Mouse (Mus musculus): ENCODE data around the gene Zfp759. TPM values are rescaled to one million over a fixed set of nuclear protein-coding genes. Genes with fewer than 3 reads are reported as not detected.
"Not testable (repeated sequence)": the region's sequence is repeated elsewhere in the genome, so short reads cannot be mapped to it uniquely, and the experiment has no call there.

Gene Zfp759
- total and polyA plus RNA-seq, 3 experiments: 2.2 to 6.1 (median 2.6) TPM

DNA sequence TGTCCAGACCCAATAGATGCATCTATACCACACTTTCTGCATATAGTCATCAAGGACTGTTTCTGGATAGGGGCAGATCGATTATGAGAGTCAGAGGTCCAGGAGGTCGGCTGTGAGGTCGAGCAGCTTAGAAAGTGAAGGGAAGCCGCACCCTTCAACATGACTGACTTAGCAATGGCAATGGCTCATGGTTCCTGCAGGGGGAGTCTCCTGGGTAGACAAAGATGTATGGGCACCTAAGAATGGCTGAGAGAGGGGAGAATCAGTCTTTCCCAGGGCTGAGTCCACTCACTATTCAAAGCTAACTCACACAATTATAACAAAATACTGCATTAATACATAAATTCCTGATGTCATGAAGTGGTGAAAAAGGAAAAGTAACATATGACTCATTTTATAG is 44.7 kb downstream of the Zfp759 start:
- dilution Hi-C loops (cut with MboI; ENCODE audit: extremely low pct_ligation_motif_present, extremely low pct_unique_long_range_greater_than_20kb, low sequenced_read_pairs); in situ Hi-C loops (cut with MboI; ENCODE audit: low pct_ligation_motif_present, low pct_unique_long_range_greater_than_20kb, low sequenced_read_pairs); H3K27ac ChIP-seq (ENCODE audit: insufficient read depth, low read depth): not testable (repeated sequence)

DNA sequence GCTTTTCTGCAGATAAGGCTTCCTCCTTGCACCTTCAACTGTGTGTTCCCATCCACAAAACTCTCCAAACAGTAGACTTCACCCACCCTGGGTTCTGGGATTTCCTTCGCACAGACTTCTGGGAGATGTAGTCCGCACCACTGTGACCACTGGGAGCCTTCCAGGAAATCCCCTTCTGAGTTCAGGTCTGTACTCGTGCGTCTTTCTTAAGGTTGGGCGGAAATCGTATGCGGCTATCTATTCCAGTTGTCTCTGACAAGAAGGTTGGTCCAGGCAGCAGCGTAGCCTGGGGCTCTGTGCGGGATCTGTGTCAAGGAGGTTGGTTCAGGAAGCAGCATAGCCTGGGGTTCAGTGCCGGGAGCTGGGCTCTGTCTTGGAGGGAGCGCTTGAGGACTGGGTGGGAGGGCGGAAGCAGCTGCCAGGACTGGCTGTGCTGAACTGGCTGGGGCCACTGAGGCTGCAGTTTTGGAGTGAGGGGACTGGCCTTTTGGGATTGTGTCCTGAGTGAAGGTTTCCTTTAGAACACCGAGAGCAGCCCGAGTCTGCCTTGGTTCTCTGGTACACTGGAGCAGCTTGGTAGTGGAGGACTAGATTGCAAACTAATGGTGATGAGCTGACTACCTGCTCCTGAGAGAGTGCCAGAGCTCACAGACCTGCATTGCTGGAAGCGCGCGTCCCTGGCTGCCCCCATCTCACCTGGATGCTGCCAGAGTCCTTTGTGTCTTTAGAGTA is 51.7 kb downstream of the Zfp759 start, which contains the start of gene Rsl1:
Gene Rsl1 (plus strand): TSS at position 192 of the 732 bp plus-strand sequence.
- H3K27me3 ChIP-seq (replicated peaks); dilution Hi-C loops (cut with MboI; ENCODE audit: extremely low pct_ligation_motif_present, extremely low pct_unique_long_range_greater_than_20kb, low sequenced_read_pairs); in situ Hi-C loops (cut with MboI; ENCODE audit: low pct_ligation_motif_present, low pct_unique_long_range_greater_than_20kb, low sequenced_read_pairs); H3K9me3 ChIP-seq (replicated peaks; ENCODE audit: low read length): not testable (repeated sequence)
- TF ChIP-seq ZMIZ1 (IDR thresholded peaks at IDR 0.05; ENCODE audit: low read depth, low read length) (peak; percentile 50; the same call in 1 of the 2 replicates), ELF1 (IDR thresholded peaks at IDR 0.05; ENCODE audit: low read depth, low read length) (peak; percentile 77), MAX (IDR thresholded peaks at IDR 0.05; ENCODE audit: low read length) (peak; percentile 34), HCFC1 (IDR thresholded peaks at IDR 0.05; ENCODE audit: low read depth, low read length) (peak; percentile 94), TBP (conservative IDR thresholded peaks at IDR 0.05; ENCODE audit: low read depth, low read length) (peak; percentile 87), TCF12 (IDR thresholded peaks at IDR 0.05; ENCODE audit: low read depth, low read length) (peak; percentile 76), POLR2A (IDR thresholded peaks at IDR 0.05; ENCODE audit: low read depth, low read length) (peak; percentile 86), MYC (IDR thresholded peaks at IDR 0.05; ENCODE audit: low read depth, low read length) (peak; percentile 86), MEF2A (IDR thresholded peaks at IDR 0.05; ENCODE audit: borderline replicate concordance, low read depth, low read length) (peak; percentile 51; the same call in 1 of the 2 replicates), MXI1 (IDR thresholded peaks at IDR 0.05; ENCODE audit: low read depth, low read length) (peak; percentile 86), SIN3A (IDR thresholded peaks at IDR 0.05; ENCODE audit: low read length) (peak; percentile 94), IRF4 (IDR thresholded peaks at IDR 0.05; ENCODE audit: low read depth, low read length) (peak; percentile 68), NELFE (IDR thresholded peaks at IDR 0.05; ENCODE audit: low read depth, low read length) (peak; percentile 74), BHLHE40 (IDR thresholded peaks at IDR 0.05; ENCODE audit: low read depth, low read length) (peak; percentile 51; the same call in 1 of the 2 replicates), KAT2A (IDR thresholded peaks at IDR 0.05; ENCODE audit: insufficient replicate concordance, low read length) (peak; percentile 71; the same call in 1 of the 2 replicates)
- peak within 1 kb of the TSS; percentile 93 for H3K9ac ChIP-seq (ENCODE audit: insufficient read depth, low read depth)
- H3K36me3 ChIP-seq (replicated peaks in 1 of 2; ENCODE audit: control insufficient read depth in 1 of 2, insufficient read depth in 1 of 2, low read length in 1 of 2): peaks cover 21% of the 10 kb centered on the region in 2 experiments
- peaks cover 23% of the 10 kb centered on the region; the same call in 1 of the 2 replicates for H3K79me2 ChIP-seq (replicated peaks; ENCODE audit: control insufficient read depth, extremely low read depth, insufficient read depth, poor library complexity, severe bottlenecking)
- peaks cover 2 to 16% of the 10 kb centered on the region in 2 experiments; a peak in 3 of 4 replicates for H3K4me1 ChIP-seq (ENCODE audit: control insufficient read depth in 1 of 2, insufficient read depth in 2 of 2)
- peak within 1 kb of the TSS; percentile 63 to 93 (median 84) for H3K4me3 ChIP-seq (replicated peaks in 1 of 3; ENCODE audit: low read depth in 2 of 3, low read length in 2 of 3, poor library complexity in 1 of 3)
- peak within 1 kb of the TSS; percentile 87 for H3K4me2 ChIP-seq (ENCODE audit: insufficient read depth, low read depth, poor library complexity, severe bottlenecking)
- H3K27ac ChIP-seq (ENCODE audit: insufficient read depth, low read depth): peak within 1 kb of the TSS; percentile 66; the same call in 1 of the 2 replicates
- peak; percentile 82 for DNase-seq (ENCODE audit: extremely low read depth)

More for the DNA sequence above, 44.7 kb downstream of the Zfp759 start:
- not testable (repeated sequence) for H3K27me3 ChIP-seq (replicated peaks); H3K9me3 ChIP-seq (replicated peaks; ENCODE audit: low read length); H3K36me3 ChIP-seq (replicated peaks in 1 of 2; ENCODE audit: control insufficient read depth in 1 of 2, insufficient read depth in 1 of 2, low read length in 1 of 2); H3K4me2 ChIP-seq (ENCODE audit: insufficient read depth, low read depth, poor library complexity, severe bottlenecking); H3K4me3 ChIP-seq (replicated peaks in 1 of 3; ENCODE audit: low read depth in 2 of 3, low read length in 2 of 3, poor library complexity in 1 of 3); H3K79me2 ChIP-seq (replicated peaks; ENCODE audit: control insufficient read depth, extremely low read depth, insufficient read depth, poor library complexity, severe bottlenecking); H3K4me1 ChIP-seq (ENCODE audit: control insufficient read depth in 1 of 2, insufficient read depth in 2 of 2); H3K9ac ChIP-seq (ENCODE audit: insufficient read depth, low read depth)
- peak in 1 of 2 experiments; percentile 32; a peak in 2 of 4 replicates for TF ChIP-seq CTCF (conservative IDR thresholded peaks at IDR 0.05 in 1 of 2, IDR thresholded peaks at IDR 0.05 in 1 of 2; ENCODE audit: low read depth in 2 of 2, low read length in 2 of 2)
- peak; percentile 9 for DNase-seq (ENCODE audit: extremely low read depth)
